Mouse (Mus musculus) CH12.LX (cell line): ENCODE measurements around the gene Nuak2.

Experiments
- CHD2 ChIP-seq: IDR thresholded peaks from 2 replicates; pipeline ENCODE4 v1.6.1; 2011; ENCODE audit warnings: low read length, improper control_type of control experiment
- CTCF ChIP-seq, 2 experiments: IDR thresholded peaks in 1 of 2; conservative IDR thresholded peaks in 1 of 2; 2 replicates each; pipeline ENCODE4 v1.5.1; 2011 to 2012; ENCODE audit warnings: low read depth in 2 of 2, low read length in 2 of 2, improper control_type of control experiment in 1 of 2, inconsistent platforms in 1 of 2, mild to moderate bottlenecking in 1 of 2, moderate library complexity in 1 of 2
- NRF1 ChIP-seq: IDR thresholded peaks from 2 replicates; pipeline ENCODE4 v1.6.1; 2014; ENCODE audit warnings: low read depth, mild to moderate bottlenecking, inconsistent platforms, low read length, improper control_type of control experiment, moderate library complexity

DNA sequence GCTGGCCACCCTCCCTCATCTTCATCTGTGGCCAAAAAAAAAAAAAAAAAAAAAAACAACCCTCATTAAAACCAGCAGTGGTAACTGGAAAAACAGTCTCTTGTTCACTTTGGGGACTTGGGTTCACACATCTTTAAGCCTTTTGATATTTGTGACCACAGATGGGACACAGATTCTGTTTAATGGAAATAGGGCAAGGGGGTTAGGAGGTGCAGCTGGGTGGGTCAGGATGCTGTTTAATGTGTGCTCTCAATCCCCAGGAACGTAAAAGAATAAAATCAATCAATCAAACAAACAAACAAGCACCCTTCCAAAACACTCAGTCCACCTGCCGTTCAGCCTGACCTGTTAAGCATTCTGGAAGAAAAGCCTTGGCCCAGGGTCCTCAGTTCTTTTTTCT lies 17.3 kb downstream of the Nuak2 start:
- TF ChIP-seq NRF1 (no peak), CTCF (conservative IDR thresholded peaks at IDR 0.05 in 1 of 2, IDR thresholded peaks at IDR 0.05 in 1 of 2; ENCODE audit: low read depth in 2 of 2, low read length in 2 of 2) (no peak), CHD2 (no peak)
